Mouse (Mus musculus) adrenal gland, postnatal 36 days (tissue): ENCODE measurements around the gene Ergic3. TPM values are rescaled to one million over a fixed set of nuclear protein-coding genes. Genes with fewer than 3 reads are reported as not detected.

Experiments
- DNase-seq, 2 experiments: peaks; one replicate each; pipeline ENCODE4 v3.0.0; 2021; ENCODE audit warnings: mixed read lengths in 1 of 2
- long read RNA-seq, 2 experiments: library from polyadenylated mRNA; stranded (forward); transcript quantifications; one replicate each; pipeline ENCODE4 v2.0.0; 2021; ENCODE audit warnings: borderline sequencing depth in 2 of 2
- total RNA-seq, 2 experiments: library from RNA; stranded (reverse); gene quantifications; 2 replicates each; pipeline ENCODE4 v1.2.3; 2021

Gene Ergic3
- 100 to 1,000 TPM; 235 to 250 TPM for total RNA-seq
- long read RNA-seq, experiment 1, transcript Ergic3-201 (13 exons, 1,377 nt), result major isoform, 356 of 385 reads
- long read RNA-seq, experiment 1, partial matches to known transcripts, result 12 of 385 reads
- long read RNA-seq, experiment 1, other reads (novel, unspliced or antisense), result 13 of 385 reads
- long read RNA-seq, experiment 2, transcript Ergic3-201 (13 exons, 1,377 nt), result major isoform, 121 of 139 reads
- long read RNA-seq, experiment 2, partial matches to known transcripts, result 3 of 139 reads
- long read RNA-seq, experiment 2, other reads (novel, unspliced or antisense), result 12 of 139 reads

DNA sequence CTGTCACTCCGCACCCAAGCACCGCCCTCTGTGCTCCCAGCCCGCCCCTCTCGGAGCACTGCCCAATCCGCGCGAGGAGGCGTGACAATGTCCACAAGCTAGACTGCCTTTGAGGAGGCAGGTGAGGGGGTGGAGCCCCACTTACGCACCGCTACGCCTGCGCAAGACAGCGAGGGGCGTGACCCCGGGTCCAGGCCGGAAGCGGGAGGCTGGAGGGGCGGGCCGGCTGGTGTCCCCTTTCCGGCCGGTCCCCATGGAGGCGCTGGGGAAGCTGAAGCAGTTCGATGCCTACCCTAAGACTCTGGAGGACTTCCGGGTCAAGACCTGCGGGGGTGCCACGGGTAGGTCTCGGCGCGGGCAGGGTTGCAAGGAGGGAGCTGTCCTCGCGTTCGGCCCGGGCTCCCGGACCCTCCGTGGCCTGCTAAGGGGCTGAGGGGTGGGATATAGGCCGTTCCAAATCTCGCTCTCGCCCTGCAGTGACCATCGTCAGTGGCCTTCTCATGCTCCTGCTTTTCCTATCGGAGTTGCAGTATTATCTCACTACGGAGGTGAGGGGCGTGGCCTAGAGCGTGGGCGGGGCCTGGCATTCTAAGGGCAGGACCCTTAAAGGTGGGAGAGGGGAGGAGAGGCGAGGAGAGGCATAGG lies at the start of gene Ergic3, which contains the start of gene 6430550D23Rik:
TSS of gene Ergic3 (plus strand) at position 158 of the 645 bp plus-strand sequence.
TSS of gene 6430550D23Rik (minus strand) at position 90 of the 645 bp plus-strand sequence.
- peak; percentile 99 to 100 for DNase-seq

DNA sequence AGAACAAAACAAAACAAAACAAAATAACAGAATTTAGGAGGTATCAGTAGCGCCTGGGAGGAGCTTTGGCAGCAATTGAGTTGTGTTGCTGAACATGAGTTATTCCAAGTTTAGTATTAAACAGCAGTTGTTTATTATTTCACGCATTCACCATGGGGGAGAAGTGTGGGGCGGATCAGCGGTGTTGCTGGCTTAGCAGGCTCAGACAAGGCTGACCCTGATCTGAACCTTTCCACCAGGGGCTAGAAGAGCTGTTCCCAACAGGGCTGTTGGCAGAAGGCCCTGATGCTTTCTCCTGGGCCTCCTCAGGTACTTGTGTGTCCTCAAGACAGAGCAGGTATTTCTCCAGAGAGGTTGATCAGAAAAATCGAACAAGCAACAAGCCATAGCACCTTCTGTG lies 47.9 kb upstream of the Ergic3 start:
- no peak for DNase-seq

DNA sequence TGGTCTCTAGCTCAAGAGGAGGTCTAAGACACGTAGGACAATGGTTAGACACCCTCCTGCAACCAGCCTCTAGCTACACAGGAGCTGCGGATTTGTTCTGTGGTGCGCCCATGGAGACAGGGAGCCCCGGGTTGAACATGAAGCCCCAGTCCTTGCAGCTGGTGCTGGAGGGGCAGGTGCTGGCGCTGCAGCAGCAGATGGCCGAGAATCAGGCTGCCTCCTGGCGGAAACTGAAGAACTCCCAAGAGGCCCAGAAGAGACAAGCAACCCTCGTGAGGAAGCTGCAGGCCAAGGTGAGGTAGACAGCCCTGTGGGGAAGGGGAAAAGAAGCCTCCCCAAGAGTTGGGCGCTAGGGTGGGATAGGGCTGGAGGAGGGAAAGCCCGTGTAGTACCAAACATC lies 46.0 kb upstream of the Ergic3 start:
- DNase-seq, result no peak

DNA sequence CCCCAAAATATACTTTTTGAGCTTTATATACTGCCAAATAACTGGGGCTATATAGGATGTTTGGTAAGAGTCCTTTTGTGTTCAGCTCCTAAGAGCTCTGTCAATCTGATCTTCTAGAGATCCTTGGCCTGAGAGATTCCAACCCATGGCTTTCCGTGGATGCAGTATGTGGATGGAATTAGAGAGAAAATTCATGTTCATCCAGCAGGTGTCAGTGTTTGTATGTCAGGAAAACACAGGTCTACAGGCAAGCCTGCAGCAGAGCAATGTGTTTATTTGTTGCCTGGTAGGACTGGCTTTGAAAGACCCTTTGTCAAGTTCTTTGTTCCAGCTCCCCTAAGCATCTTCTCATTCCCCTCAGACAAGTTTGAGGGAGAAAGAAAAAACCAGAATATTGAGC lies 44.9 kb upstream of the Ergic3 start:
- peak in 1 of 2 experiments; percentile 21 for DNase-seq

DNA sequence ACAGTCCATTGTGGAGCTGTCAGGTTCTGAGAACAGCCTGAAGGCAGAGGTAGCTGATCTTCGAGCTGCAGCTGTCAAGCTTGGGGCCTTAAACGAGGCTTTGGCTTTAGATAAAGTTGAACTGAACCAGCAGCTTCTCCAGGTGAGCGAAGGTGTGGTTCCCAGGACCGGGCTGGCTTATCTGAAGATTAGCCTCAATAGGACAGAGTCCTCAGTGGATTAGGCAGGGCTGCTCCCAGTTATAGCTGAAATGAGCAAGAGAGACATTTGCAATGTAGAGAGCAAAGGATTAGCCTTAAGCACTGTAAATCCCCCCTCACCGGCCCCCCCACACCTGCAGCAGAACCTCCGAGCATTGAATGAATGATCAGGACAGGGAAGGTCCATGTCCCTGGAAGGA lies 34.5 kb upstream of the Ergic3 start:
- DNase-seq, result no peak

DNA sequence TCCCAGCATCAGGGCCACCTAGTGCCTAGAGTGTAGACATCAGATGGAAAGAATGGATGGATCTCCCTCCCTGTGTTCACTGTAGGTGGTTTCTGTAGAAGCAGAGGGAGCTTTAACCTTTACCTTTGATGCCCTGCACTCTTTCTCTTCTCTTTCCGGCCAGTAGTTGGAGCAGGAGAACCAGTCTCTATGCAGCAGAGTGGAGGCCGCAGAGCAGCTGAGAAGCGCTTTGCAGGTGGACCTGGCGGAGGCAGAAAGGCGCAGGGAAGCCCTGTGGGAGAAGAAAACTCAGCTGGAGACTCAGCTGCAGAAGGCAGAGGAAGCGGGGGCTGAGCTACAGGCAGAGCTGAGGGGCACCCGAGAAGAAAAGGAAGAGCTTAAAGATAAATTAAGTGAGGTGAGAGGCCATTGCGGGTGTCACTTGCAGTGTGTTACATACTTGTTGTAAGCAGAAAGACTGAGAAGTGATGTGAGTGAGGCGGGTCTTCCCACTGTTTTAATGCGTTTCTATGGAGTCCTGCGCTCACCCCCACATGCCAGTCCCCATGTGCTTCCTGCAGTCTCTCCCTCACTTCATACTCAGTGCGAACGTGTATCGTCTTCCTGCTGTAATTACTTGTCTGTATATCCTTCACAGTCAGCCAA lies 33.6 kb upstream of the Ergic3 start:
- DNase-seq, result no peak

DNA sequence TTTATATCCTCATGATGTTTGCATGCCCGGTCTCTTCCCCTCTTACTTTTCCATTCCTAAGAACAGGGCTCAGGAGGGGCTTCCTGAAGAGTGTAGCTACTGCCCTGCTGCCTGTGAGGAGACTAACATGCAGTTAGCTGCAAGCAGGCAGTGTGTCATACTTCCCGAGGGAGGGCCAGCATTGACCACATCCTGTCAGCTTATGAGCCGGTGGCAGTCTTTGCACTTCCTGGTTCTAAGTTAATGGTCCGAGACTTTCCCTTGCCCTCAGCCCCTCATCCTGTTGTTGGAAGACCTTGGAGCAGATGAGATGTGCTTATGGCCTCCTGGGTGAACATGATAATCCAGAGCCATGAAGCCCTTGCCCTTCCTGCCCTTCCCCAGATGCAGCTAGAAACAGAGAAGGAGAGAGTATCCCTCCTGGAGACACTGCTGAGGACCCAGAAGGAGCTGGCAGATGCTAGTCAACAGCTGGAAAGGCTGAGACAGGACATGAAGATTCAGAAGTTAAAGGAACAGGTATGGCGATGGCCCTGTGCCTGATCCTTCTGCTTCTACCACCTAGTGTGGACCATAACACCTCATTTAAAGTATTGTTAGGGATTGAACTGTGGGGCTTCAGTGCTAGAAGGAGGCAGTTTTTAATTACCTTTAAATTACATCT lies 28.4 kb upstream of the Ergic3 start:
- DNase-seq, result peak; percentile 19 to 43

DNA sequence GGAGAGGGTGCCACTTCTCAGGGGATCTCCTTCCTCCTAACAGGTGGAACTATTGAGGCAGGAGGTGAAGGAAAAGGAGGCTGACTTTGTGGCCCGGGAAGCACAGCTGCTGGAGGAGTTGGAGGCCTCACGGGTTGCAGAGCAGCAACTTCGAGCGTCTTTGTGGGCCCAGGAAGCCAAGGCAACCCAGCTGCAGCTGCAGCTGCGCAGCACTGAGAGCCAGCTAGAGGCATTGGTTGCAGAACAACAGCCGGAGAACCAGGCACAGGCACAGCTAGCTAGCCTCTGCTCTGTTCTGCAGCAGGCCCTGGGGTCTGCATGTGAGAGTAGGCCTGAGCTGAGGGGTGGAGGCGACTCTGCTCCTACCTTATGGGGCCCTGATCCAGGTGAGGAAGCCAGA lies 22.1 kb upstream of the Ergic3 start:
- no peak for DNase-seq

DNA sequence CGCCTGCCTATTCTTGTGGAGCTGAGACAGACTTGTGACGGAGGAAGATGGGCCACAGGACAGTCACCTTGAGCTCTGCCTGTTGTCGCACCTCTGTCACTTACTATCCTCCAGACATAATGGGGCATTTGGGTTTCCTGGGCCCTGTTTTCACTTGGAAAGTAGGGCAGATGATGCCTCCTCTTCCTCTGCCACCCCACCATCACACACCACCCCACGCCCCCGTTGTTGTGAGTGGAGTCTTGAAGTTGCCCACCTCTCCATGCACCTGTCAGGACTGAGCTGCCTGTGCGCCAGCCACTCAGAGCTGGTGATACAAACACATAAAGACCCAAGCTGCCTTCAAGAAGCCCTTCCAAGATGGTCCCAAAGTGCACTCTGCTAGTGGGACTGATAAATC lies 20.7 kb upstream of the Ergic3 start:
- no peak for DNase-seq

DNA sequence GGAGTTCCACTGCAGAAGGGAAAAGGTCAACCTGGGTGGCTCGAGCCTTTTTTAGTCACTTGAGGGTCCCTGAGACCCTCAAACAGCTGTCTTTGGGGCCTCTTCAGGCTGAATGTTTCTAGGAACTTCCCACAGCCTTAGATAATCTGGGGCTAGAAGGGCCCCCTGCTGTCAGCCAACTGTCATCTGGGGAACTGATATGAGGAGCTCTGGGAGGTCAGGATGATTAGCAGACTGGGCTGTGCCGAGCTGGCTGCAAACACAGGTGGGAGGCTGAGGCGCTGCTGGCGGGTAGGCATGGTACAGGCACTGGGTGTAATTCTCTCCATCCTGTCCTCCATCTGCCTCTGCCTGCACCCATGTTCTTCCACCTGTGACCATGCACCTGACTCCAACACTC lies 18.8 kb upstream of the Ergic3 start:
- no peak for DNase-seq

DNA sequence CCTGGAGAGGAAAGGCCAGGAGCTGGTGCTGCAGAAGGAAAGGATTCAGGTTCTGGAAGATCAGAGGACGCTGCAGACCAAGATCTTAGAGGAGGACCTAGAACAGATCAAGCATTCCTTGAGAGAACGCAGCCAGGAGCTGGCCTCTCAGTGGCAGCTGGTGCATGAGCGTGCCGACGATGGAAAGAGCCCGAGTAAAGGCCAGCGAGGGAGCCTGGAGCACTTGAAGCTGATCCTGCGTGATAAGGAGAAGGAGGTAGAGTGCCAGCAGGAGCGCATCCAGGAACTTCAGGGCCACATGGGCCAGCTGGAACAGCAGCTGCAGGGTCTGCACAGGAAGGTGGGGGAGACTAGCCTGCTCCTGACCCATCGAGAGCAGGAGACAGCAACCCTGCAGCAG lies 16.7 kb upstream of the Ergic3 start:
- DNase-seq, result no peak

DNA sequence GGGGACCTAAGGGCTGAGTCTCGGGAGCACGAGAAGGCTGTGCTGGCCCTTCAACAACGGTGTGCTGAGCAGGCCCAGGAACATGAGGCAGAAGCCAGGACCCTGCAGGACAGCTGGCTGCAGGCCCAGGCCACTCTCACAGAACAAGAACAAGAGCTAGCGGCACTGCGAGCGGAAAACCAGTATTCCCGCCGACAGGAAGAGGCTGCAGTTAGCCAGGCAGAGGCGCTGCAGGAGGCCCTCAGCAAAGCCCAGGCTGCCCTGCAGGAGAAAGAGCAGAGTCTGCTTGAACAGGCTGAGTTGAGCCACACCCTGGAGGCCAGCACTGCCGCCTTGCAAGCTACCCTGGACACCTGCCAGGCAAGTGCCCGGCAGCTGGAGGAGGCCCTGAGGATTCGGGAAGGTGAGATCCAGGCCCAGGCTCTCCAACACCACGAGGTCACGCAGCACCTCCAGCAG lies 16.0 kb upstream of the Ergic3 start:
- peak; percentile 14 to 59 for DNase-seq

DNA sequence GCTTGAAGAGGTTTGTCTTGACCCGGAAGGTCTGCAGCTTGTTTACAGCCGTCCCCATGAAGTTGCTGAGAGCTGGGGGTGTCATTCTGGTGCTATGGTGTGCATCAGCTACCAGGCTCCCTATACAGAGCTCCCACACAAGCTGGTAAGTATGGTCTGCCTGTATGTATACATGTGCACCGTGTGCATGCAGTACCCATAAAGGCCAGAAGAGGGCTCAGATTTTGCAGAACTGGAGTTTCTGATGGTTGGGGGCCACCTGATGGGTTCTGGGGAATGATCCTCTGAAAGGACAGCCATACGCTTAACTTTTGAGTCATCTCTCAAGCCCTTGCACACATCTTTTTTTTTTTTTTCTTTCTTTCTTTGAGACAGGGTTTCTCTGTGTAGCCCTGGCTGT lies 2.5 kb upstream of the Ergic3 start:
- no peak for DNase-seq

DNA sequence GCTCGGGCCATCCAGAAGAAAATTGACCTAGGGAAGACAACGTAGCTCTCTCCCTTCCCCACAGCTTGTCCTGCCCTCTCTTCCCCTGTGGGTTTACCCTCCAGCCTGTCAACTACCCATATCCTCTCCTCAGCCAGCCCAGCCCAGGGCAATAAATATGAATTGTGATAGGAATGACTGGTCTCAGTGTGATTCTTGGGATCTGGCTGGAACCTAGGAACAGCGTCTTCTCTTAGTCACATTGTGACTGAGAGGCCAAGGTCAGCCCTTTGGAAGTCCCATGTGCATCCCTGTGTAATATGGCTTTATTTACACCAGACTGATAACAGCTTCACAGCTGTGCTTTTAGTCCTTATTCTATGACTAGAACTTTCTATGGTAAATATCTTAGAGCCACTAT lies 10.3 kb downstream of the Ergic3 start:
- DNase-seq, result peak; percentile 5 to 61

DNA sequence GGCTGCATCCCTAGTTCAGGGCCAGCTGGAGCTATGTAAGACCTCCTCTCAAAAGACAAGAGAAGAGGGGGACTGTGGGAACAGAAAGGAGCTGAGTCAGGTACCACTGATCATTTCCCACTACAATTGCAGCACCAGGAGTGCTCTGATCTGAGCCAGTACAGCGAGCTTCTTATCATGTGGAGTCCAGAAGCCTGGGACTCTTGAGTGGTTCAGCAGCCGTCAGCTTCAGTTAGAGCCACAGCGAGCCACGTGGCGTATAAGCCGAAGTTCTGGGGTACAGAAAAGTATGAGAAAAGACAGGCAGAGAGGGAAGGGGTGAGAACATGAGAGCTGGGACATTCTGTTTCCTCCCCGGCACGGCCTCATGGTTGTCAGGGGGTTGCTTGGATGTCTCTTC lies 13.4 kb downstream of the Ergic3 start:
- DNase-seq, result no peak

DNA sequence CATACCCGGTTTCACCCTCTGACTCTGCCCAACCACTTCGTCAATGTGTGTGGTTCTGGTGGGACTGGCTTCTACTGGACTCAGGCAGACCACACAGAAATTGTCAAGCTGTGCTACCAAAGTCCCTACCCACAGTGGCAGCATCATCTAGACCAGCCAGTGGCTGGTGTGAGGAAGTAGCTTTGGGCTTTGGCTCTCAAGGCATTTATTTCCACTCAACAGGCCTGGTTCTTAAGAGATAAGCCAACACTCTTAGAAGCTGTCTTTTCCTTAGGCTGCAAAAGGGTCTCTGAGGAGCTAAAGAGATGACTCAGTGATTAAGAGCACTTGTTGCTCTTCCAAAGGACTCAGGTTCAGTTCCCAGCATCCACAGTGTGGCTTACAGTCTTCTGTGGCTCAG lies 13.9 kb downstream of the Ergic3 start:
- no peak for DNase-seq

DNA sequence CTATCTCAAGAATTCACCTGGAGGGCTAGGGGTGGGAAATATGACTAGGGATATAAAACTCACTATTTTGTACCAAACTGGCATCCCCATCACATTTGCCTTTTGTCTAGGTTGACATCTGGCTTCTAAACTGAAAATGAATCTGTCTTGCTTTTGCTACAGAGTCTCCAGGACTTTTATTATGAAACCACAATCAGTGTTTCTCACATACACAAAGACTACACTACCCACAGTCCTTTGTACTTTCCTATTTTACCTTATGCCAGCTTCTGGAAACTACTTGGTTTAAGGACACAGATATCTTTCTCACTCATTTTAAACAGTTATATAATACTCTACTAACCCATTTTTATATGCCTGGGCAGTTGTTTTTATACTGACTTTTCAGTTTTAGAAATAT lies 17.6 kb downstream of the Ergic3 start:
- DNase-seq, result no peak

DNA sequence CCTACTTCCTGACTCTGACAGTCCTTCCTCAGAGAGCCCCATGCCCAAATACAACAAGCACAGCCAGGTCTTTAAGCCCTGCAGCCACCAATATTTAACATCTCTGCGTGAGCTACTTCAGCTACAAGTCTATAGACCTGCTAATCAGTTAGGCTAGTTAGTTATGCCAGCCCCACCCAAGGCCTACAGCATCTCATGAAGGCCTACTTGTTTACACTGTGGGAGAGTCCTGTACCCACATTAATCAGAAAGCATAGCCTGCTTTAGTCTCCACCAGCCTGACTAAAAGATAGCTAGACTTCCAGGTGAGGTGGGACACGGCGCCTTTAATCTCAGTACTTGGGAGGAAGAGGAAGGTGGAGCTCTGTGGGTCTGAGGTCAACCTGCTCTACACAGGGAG lies 31.5 kb downstream of the Ergic3 start:
- DNase-seq, result no peak

DNA sequence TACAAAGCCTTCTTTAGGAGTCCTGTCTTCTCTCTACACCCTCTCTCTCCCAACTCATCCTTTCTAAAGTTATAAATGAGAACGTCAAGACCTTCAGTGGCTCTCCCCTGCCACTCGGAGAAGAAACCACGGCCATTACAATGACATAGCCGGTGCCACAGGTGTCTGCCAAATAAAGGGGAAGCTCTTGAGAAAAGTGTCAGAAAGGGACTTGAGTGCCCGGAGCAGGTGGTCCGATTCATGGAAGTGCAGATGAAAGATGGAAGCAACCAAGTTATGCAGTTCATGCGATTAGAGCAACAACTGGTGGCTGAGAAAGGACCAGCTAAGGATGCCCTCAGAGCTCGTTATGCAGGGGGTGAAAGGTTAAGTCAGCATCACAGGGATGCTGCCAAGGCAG lies 35.1 kb downstream of the Ergic3 start:
- no peak for DNase-seq

DNA sequence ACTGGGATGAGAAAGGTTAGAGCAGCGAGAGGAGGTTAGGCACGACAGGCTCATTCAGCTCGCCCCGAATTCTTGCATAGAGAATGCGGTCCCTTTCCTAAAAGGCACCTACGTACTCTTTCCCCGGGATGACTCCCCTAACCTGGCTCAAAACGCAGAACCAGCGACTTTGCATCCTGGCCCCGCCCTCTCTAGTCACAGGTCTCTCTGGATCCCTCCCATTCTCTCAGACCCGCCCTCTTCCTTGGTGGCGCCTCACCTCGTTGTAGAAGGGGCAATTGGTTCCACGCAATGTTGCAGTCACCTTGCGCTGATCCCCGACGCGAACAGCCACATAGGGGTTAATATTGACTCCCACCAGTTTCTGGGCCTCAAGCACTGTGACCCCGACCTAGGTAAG lies 40.1 kb downstream of the Ergic3 start:
- no peak for DNase-seq

DNA sequence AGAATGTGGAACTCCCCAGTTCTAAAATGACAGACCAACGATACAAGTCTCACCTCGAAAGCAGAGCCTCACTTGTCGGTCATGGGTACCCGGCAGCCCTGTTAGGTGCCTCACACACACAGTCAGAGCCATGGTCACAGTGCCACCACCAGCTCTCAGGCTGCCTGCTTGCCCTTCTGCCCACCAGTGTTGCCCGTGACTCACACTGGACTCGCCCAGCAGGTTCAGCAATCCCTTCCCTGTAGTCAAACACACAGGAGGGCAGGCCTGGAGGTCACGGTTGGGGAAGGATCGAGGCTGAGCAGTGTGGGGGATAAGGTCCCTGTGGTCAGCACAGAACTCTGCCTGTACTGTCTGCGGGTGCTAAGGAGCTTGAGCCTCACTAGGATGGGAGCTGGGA lies 45.0 kb downstream of the Ergic3 start, which contains the start of gene Fer1l4:
TSS of gene Fer1l4 (minus strand) at position 132 of the 400 bp plus-strand sequence.
- no peak for DNase-seq
